Mouse (Mus musculus): Measurements from ENCODE around the gene Adipor2.

- TF ChIP-seq CHD2 (IDR thresholded peaks at IDR 0.05; ENCODE audit: low read depth, low read length) (no peak), HCFC1 (IDR thresholded peaks at IDR 0.05; ENCODE audit: borderline replicate concordance, insufficient read depth, low read length) (no peak), ZNF384 (IDR thresholded peaks at IDR 0.05; ENCODE audit: low read depth, low read length) (no peak)
Measured at GRCm38 (mm10) chr6:119392836-119393235, 24.7 kb downstream of the Adipor2 start.
